Mouse (Mus musculus) MEL (cell line): ENCODE data around the gene Gm813. TPM values are rescaled to one million over a fixed set of nuclear protein-coding genes. Genes with fewer than 3 reads are reported as not detected.

Experiments
- DNase-seq: peaks from one replicate; pipeline ENCODE4 v3.0.0; 2011; ENCODE audit warnings: low read depth, low spot score
- H3K27ac ChIP-seq: 2 replicates; pipeline ENCODE4 v1.5.1; 2012; ENCODE audit warnings: low read depth, mild to moderate bottlenecking, control low read depth, low read length, moderate library complexity; ENCODE audit not compliant: control insufficient read depth
- H3K27me3 ChIP-seq, 2 experiments: fragments of 150-350 bp in 1 of 2; sonication (generic) in 1 of 2; 2 replicates each; pipeline ENCODE4 v1.6.1; 2012; ENCODE audit warnings: low read length in 2 of 2, mild to moderate bottlenecking in 2 of 2, improper control_type of control experiment in 1 of 2, moderate library complexity in 1 of 2; ENCODE audit not compliant: insufficient read depth in 2 of 2, control insufficient read depth in 1 of 2
- H3K36me3 ChIP-seq, 2 experiments: 2 replicates each; pipeline ENCODE4 v1.6.1; 2012 to 2014; ENCODE audit warnings: low read length in 2 of 2, improper control_type of control experiment in 1 of 2, inconsistent platforms in 1 of 2, mild to moderate bottlenecking in 1 of 2; ENCODE audit not compliant: insufficient read depth in 2 of 2, control insufficient read depth in 1 of 2
- H3K4me1 ChIP-seq, 2 experiments: fragments of 150-350 bp in 1 of 2; sonication (generic) in 1 of 2; 2 replicates each; pipeline ENCODE4 v1.6.1; 2012; ENCODE audit warnings: low read length in 2 of 2, improper control_type of control experiment in 1 of 2, mild to moderate bottlenecking in 1 of 2; ENCODE audit not compliant: insufficient read depth in 2 of 2, control insufficient read depth in 1 of 2
- H3K4me3 ChIP-seq, 2 experiments: fragments of 150-350 bp in 1 of 2; sonication (generic) in 1 of 2; 2 replicates each; pipeline ENCODE4 v1.5.1; 2012; ENCODE audit warnings: low read depth in 2 of 2, low read length in 2 of 2, mild to moderate bottlenecking in 2 of 2, moderate library complexity in 2 of 2, control low read depth in 1 of 2, improper control_type of control experiment in 1 of 2; ENCODE audit not compliant: control insufficient read depth in 1 of 2, insufficient read depth in 1 of 2
- H3K79me2 ChIP-seq: 2 replicates; pipeline ENCODE4 v1.6.1; 2012; ENCODE audit warnings: mild to moderate bottlenecking, low read length, moderate library complexity; ENCODE audit not compliant: control insufficient read depth, poor library complexity, insufficient read depth
- H3K9ac ChIP-seq: 2 replicates; pipeline ENCODE4 v1.6.1; 2012; ENCODE audit warnings: low read depth, mild to moderate bottlenecking, control low read depth, low read length, moderate library complexity; ENCODE audit not compliant: control insufficient read depth, poor library complexity, severe bottlenecking
- H3K9me3 ChIP-seq: fragments of 150-350 bp; sonication (generic); replicated peaks from 2 replicates; pipeline ENCODE4 v1.6.1; 2012; ENCODE audit warnings: mild to moderate bottlenecking, low read length, improper control_type of control experiment, moderate library complexity; ENCODE audit not compliant: insufficient read depth
- BHLHE40 ChIP-seq: IDR thresholded peaks from 2 replicates; pipeline ENCODE4 v1.6.1; 2012; ENCODE audit warnings: low read depth, mild to moderate bottlenecking, inconsistent platforms, low read length, improper control_type of control experiment, borderline replicate concordance
- CTCF ChIP-seq, 3 experiments: IDR thresholded peaks in 2 of 3; conservative IDR thresholded peaks in 1 of 3; 2 replicates each; pipeline ENCODE4 v1.5.1; 2011 to 2012; ENCODE audit warnings: low read length in 3 of 3, low read depth in 2 of 3, mild to moderate bottlenecking in 2 of 3, improper control_type of control experiment in 1 of 3, inconsistent platforms in 1 of 3, mixed read lengths in 1 of 3, moderate library complexity in 1 of 3; ENCODE audit not compliant: control insufficient read depth in 1 of 3, insufficient read depth in 1 of 3, poor library complexity in 1 of 3, severe bottlenecking in 1 of 3
- E2F4 ChIP-seq: IDR thresholded peaks from 2 replicates; pipeline ENCODE4 v1.6.1; 2011; ENCODE audit warnings: low read depth, low read length, improper control_type of control experiment, borderline replicate concordance
- EP300 ChIP-seq, 2 experiments: IDR thresholded peaks; 2 replicates each; pipeline ENCODE4 v1.6.1; 2011; ENCODE audit warnings: improper control_type of control experiment in 2 of 2, low read length in 2 of 2, low read depth in 1 of 2, mild to moderate bottlenecking in 1 of 2
- ETS1 ChIP-seq: IDR thresholded peaks from 2 replicates; pipeline ENCODE4 v1.6.1; 2012; ENCODE audit warnings: low read depth, mild to moderate bottlenecking, inconsistent platforms, low read length, improper control_type of control experiment, moderate library complexity
- GABPA ChIP-seq: IDR thresholded peaks from 2 replicates; pipeline ENCODE4 v1.6.1; 2012; ENCODE audit warnings: low read depth, mild to moderate bottlenecking, inconsistent platforms, low read length, improper control_type of control experiment, moderate library complexity
- GATA1 ChIP-seq: IDR thresholded peaks from 2 replicates; pipeline ENCODE4 v1.6.1; 2011; ENCODE audit warnings: low read depth, low read length, improper control_type of control experiment
- HCFC1 ChIP-seq: IDR thresholded peaks from 2 replicates; pipeline ENCODE4 v1.6.1; 2012; ENCODE audit warnings: low read depth, mild to moderate bottlenecking, inconsistent platforms, low read length, improper control_type of control experiment, moderate library complexity
- MAFK ChIP-seq: IDR thresholded peaks from 2 replicates; pipeline ENCODE4 v1.6.1; 2011; ENCODE audit warnings: low read depth, mild to moderate bottlenecking, low read length, improper control_type of control experiment, borderline replicate concordance
- MEF2A ChIP-seq: IDR thresholded peaks from 2 replicates; pipeline ENCODE4 v1.6.1; 2014; ENCODE audit warnings: low read depth, mild to moderate bottlenecking, inconsistent platforms, low read length, improper control_type of control experiment; ENCODE audit not compliant: poor library complexity, insufficient replicate concordance, severe bottlenecking; ENCODE audit errors: extremely low read depth
- MXI1 ChIP-seq: IDR thresholded peaks from 2 replicates; pipeline ENCODE4 v1.6.1; 2011; ENCODE audit warnings: mild to moderate bottlenecking, low read depth, low read length, improper control_type of control experiment
- MYC ChIP-seq: IDR thresholded peaks from 2 replicates; pipeline ENCODE4 v1.6.1; 2011; ENCODE audit warnings: low read depth, mild to moderate bottlenecking, low read length, improper control_type of control experiment, moderate library complexity
- NELFE ChIP-seq: IDR thresholded peaks from 2 replicates; pipeline ENCODE4 v1.6.1; 2011; ENCODE audit warnings: low read depth, low read length, improper control_type of control experiment
- NRF1 ChIP-seq: IDR thresholded peaks from 2 replicates; pipeline ENCODE4 v1.6.1; 2014; ENCODE audit warnings: low read depth, mild to moderate bottlenecking, inconsistent platforms, low read length, improper control_type of control experiment, moderate library complexity; ENCODE audit not compliant: poor library complexity, insufficient read depth, severe bottlenecking
- POLR2A ChIP-seq, 2 experiments: IDR thresholded peaks; 2 replicates each; pipeline ENCODE4 v1.6.1; 2011 to 2012; ENCODE audit warnings: low read length in 2 of 2, mild to moderate bottlenecking in 2 of 2, control low read depth in 1 of 2, improper control_type of control experiment in 1 of 2, low read depth in 1 of 2, moderate library complexity in 1 of 2; ENCODE audit not compliant: control insufficient read depth in 1 of 2, insufficient read depth in 1 of 2, poor library complexity in 1 of 2
- RCOR1 ChIP-seq: IDR thresholded peaks from 2 replicates; pipeline ENCODE4 v1.6.1; 2012; ENCODE audit warnings: low read depth, mild to moderate bottlenecking, inconsistent platforms, low read length, improper control_type of control experiment
- SIN3A ChIP-seq: IDR thresholded peaks from 2 replicates; pipeline ENCODE4 v1.6.1; 2012; ENCODE audit warnings: low read length, improper control_type of control experiment, inconsistent platforms
- TAL1 ChIP-seq: IDR thresholded peaks from 2 replicates; pipeline ENCODE4 v1.6.1; 2012; ENCODE audit warnings: mild to moderate bottlenecking, inconsistent platforms, low read length, moderate library complexity, mixed read lengths
- TCF12 ChIP-seq: IDR thresholded peaks from 2 replicates; pipeline ENCODE4 v1.6.1; 2014; ENCODE audit warnings: low read depth, mild to moderate bottlenecking, inconsistent platforms, low read length, improper control_type of control experiment, moderate library complexity
- UBTF ChIP-seq: IDR thresholded peaks from 2 replicates; pipeline ENCODE4 v1.6.1; 2012; ENCODE audit warnings: low read depth, mild to moderate bottlenecking, inconsistent platforms, low read length, improper control_type of control experiment, moderate library complexity, borderline replicate concordance; ENCODE audit not compliant: insufficient read depth
- polyA plus RNA-seq, 2 experiments: library from polyadenylated mRNA; stranded (reverse) in 1 of 2; unstranded in 1 of 2; fragments of >175 nt in 1 of 2; fragments of >200 nt in 1 of 2; gene quantifications; 2 replicates each; pipeline versions ENCODE4 v1.2.1 to v1.2.4; 2012; ENCODE audit warnings: low replicate concordance in 2 of 2, low read depth in 1 of 2; ENCODE audit not compliant: insufficient read length in 2 of 2, insufficient read depth in 1 of 2, missing spikeins in 1 of 2
- total RNA-seq: library from RNA; depleted of rRNA; stranded (reverse); fragments of 300-350 nt; gene quantifications from 2 replicates; pipeline ENCODE4 v1.2.3, GENCODE M21; 2012

Gm813 gene
- total and polyA plus RNA-seq, 3 experiments: not detected

DNA sequence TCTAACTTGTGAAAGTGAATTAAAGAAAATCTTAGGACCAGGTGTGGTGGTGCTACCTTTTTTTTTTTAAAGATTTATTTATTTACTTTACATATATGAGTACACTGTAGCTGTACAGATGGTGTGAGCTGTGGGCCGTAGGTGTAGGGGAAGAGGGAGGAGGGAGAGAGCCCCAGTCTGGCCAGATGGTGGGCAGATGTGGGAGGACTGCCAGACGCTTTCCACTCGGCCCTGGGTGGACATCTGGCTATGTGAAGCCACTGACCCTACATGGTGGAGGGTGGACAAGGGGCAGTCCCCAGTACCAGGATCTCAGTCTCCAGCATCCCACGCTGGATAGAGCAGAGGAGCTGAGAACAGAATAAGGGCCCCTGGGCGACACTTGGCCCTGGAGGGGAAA is 9.7 kb downstream of the Gm813 start:
- H3K9ac ChIP-seq: no peak overlapping the region
- no peak for DNase-seq
- H3K27ac ChIP-seq: no peak overlapping the region
- peaks cover 8 to 20% of the 10 kb centered on the region in 2 experiments for H3K4me1 ChIP-seq
- TF ChIP-seq POLR2A (IDR thresholded peaks at IDR 0.05; ENCODE audit: control insufficient read depth in 1 of 2, insufficient read depth in 1 of 2, low read depth in 1 of 2, low read length in 2 of 2, poor library complexity in 1 of 2) (no peak), E2F4 (no peak), UBTF (no peak), MYC (no peak)
- TF ChIP-seq, all 39 proteins: peak for 0
- H3K36me3 ChIP-seq: peaks cover 0 to 29% of the 10 kb centered on the region in 2 experiments; a peak in 2 of 4 replicates
- H3K9me3 ChIP-seq: no peaks in the 10 kb centered on the region
- no peaks in the 10 kb centered on the region for H3K27me3 ChIP-seq
- no peak overlapping the region for H3K4me3 ChIP-seq
- no peaks in the 10 kb centered on the region for H3K79me2 ChIP-seq

DNA sequence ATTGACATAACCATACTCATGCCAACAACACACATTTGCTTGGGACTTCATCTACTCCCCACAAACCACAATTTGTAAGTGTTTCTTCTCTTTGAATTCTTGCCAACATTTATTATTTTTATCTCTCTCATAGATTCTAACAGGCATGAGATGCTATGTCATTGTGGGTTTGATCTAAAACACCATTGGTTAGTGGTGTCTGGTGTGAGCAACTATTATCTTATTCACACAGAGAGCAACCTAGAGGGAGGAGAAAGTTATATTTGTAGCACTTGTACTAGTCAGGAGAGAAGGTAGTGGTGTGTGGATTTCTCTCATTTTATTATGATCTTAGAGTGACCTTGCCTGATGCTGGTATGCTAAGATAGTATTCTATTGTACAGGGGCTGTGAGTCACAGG is 12.1 kb downstream of the Gm813 start:
- H3K27me3 ChIP-seq: no peaks in the 10 kb centered on the region
- peaks cover 0 to 29% of the 10 kb centered on the region in 2 experiments; a peak in 2 of 4 replicates for H3K36me3 ChIP-seq
- peak; percentile 91 for DNase-seq
- H3K4me1 ChIP-seq: peaks cover 8 to 20% of the 10 kb centered on the region in 2 experiments
- H3K4me3 ChIP-seq: no peak overlapping the region
- H3K9me3 ChIP-seq: no peaks in the 10 kb centered on the region
- no peaks in the 10 kb centered on the region for H3K79me2 ChIP-seq
- no peak overlapping the region for H3K9ac ChIP-seq
- TF ChIP-seq NELFE: no peak
- no peak for TF ChIP-seq MXI1
- TF ChIP-seq NRF1: no peak
- no peak for TF ChIP-seq UBTF
- TF ChIP-seq EP300 (IDR thresholded peaks at IDR 0.05; ENCODE audit: low read depth in 1 of 2, low read length in 2 of 2): peak; percentile 91 to 94
- peak; percentile 91 for TF ChIP-seq TCF12
- peak; percentile 90 for TF ChIP-seq GATA1
- TF ChIP-seq SIN3A: peak; percentile 82
- TF ChIP-seq TAL1: peak; percentile 88
- peak; percentile 42; the same call in 1 of the 2 replicates for TF ChIP-seq HCFC1
- TF ChIP-seq GABPA: peak; percentile 74; the same call in 1 of the 2 replicates
- peak; percentile 74; the same call in 1 of the 2 replicates for TF ChIP-seq MEF2A
- TF ChIP-seq ETS1: peak; percentile 96
- no peak for TF ChIP-seq CTCF (IDR thresholded peaks at IDR 0.05 in 2 of 3, conservative IDR thresholded peaks at IDR 0.05 in 1 of 3; ENCODE audit: control insufficient read depth in 1 of 3, insufficient read depth in 1 of 3, low read depth in 2 of 3, low read length in 3 of 3, poor library complexity in 1 of 3, severe bottlenecking in 1 of 3)
- TF ChIP-seq RCOR1: peak; percentile 79
- peak; percentile 69; the same call in 1 of the 2 replicates for TF ChIP-seq MAFK
- peak; percentile 65; the same call in 1 of the 2 replicates for TF ChIP-seq BHLHE40
- peak overlapping the region; percentile 62 for H3K27ac ChIP-seq
